Mouse (Mus musculus) midbrain, embryonic 14.5 days (tissue): ENCODE data around the gene Akap9. TPM values are rescaled to one million over a fixed set of nuclear protein-coding genes. Genes with fewer than 3 reads are reported as not detected.

Source experiments
- ATAC-seq: fragments of 200-750 bp; cut with Nextera tagmentation; 2 replicates; pipeline ENCODE4 v1.8.0; 2017; ENCODE audit warnings: moderate number of reproducible peaks, moderate library complexity; ENCODE audit not compliant: low FRiP score, low TSS enrichment
- DNase-seq: peaks from one replicate; pipeline ENCODE4 v3.0.0-alpha.2; 2015
- H3K27ac ChIP-seq: fragments of 300-500 bp; sonication (generic); replicated peaks from 2 replicates; pipeline ENCODE4 v1.5.1; 2014; ENCODE audit warnings: mild to moderate bottlenecking, low read depth, low read length, moderate library complexity
- H3K27me3 ChIP-seq: fragments of 300-500 bp; sonication (generic); 2 replicates; pipeline ENCODE4 v1.6.1; 2014; ENCODE audit warnings: low read length, control low read depth, mixed read lengths; ENCODE audit not compliant: control insufficient read depth, insufficient read depth
- H3K36me3 ChIP-seq: fragments of 300-500 bp; sonication (generic); 2 replicates; pipeline ENCODE4 v1.6.1; 2014; ENCODE audit warnings: low read length, control low read depth; ENCODE audit not compliant: control insufficient read depth, insufficient read depth
- H3K4me1 ChIP-seq: fragments of 300-500 bp; sonication (generic); 2 replicates; pipeline ENCODE4 v1.6.1; 2014; ENCODE audit warnings: mild to moderate bottlenecking, antibody characterized with exemption, low read length, control low read depth; ENCODE audit not compliant: control insufficient read depth, insufficient read depth
- H3K4me2 ChIP-seq: fragments of 300-500 bp; sonication (generic); 2 replicates; pipeline ENCODE4 v1.6.1; 2014; ENCODE audit warnings: mild to moderate bottlenecking, low read length, moderate library complexity
- H3K4me3 ChIP-seq: fragments of 300-500 bp; sonication (generic); replicated peaks from 2 replicates; pipeline ENCODE4 v1.5.1; 2014; ENCODE audit warnings: low read depth, low read length
- H3K9ac ChIP-seq: fragments of 300-500 bp; sonication (generic); replicated peaks from 2 replicates; pipeline ENCODE4 v1.6.1; 2014; ENCODE audit warnings: mild to moderate bottlenecking, low read length, moderate library complexity
- H3K9me3 ChIP-seq: fragments of 300-500 bp; sonication (generic); 2 replicates; pipeline ENCODE4 v1.6.1; 2016; ENCODE audit warnings: low read length, control low read depth, mixed read lengths; ENCODE audit not compliant: control insufficient read depth
- WGBS: fragments of 180-500 bp; shearing (Covaris S2); extraction: QIAGEN DNeasy Blood & Tissue Kit; methylation state at CpG from one replicate; pipeline ENCODE4 v1.1.7; 2014; 5-methylcytosine and 5-hydroxymethylcytosine counted together
- polyA plus RNA-seq: library from polyadenylated mRNA; unstranded; fragments of >200 nt; fragmentation: Nextera tagmentation; extraction: Ambion mirVana; gene quantifications from 2 replicates; pipeline ENCODE4 v1.2.1, GENCODE M21; 2014

Gene Akap9
- polyA plus RNA-seq, 1 experiment from 2014 or later, result 362 TPM

- WGBS, result 1% methylated on average over 12 of the region's 12 CpGs
- H3K27ac ChIP-seq, result peak overlapping the region; percentile 99
- H3K4me3 ChIP-seq, result peak overlapping the region; percentile 97
- ATAC-seq, result peak; percentile 59
- H3K9ac ChIP-seq, result peak overlapping the region; percentile 100
- DNase-seq, result peak; percentile 75
- H3K4me2 ChIP-seq, result peak overlapping the region; percentile 60
- no peaks in the 10 kb centered on the region for H3K9me3 ChIP-seq
- peaks cover 25% of the 10 kb centered on the region for H3K4me1 ChIP-seq
- H3K36me3 ChIP-seq, result no peaks in the 10 kb centered on the region
- H3K27me3 ChIP-seq, result no peaks in the 10 kb centered on the region
These were observed 814 bp downstream of the Akap9 start for GRCm38 (mm10) chr5:3928690-3929046.

DNA sequence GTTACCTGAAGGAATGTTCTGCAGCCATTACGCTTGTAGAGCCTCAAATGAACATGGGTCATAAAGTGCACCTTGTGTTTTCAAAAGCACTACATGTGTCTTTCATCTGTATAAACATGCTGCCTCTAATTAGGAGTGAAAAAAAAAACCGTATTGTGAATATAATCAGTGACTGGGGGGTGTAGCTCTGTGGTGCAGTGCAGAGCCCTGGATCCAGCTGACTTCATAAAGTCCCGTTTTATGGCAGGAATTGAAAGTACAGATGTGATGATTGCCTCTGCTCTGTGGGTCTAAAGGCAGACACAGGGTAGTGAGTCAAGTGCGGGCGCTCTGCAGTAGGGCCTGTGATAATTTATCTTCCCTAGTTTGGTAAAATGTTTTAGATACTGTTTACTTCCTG, 2.9 kb downstream of the Akap9 start:
- ATAC-seq (no peak), DNase-seq (peak; percentile 15)
- peaks cover 25% of the 10 kb centered on the region for H3K4me1 ChIP-seq
- H3K36me3 ChIP-seq, result no peaks in the 10 kb centered on the region
- no peak overlapping the region for H3K27ac ChIP-seq
- H3K27me3 ChIP-seq, result no peaks in the 10 kb centered on the region
- WGBS, result 73% methylated on average over 5 of the region's 5 CpGs
- peak overlapping the region; percentile 97 for H3K4me3 ChIP-seq
- no peaks in the 10 kb centered on the region for H3K9me3 ChIP-seq
- peak overlapping the region; percentile 60 for H3K4me2 ChIP-seq
- peak overlapping the region; percentile 100 for H3K9ac ChIP-seq

GRCm38 (mm10) chr5:3931636-3932035, 3.8 kb downstream of the Akap9 start:
- no peak for ATAC-seq
- H3K9me3 ChIP-seq, result no peaks in the 10 kb centered on the region
- H3K4me3 ChIP-seq, result no peak overlapping the region
- no peaks in the 10 kb centered on the region for H3K27me3 ChIP-seq
- WGBS, result 91% methylated on average over 3 of the region's 3 CpGs
- no peak overlapping the region for H3K9ac ChIP-seq
- H3K27ac ChIP-seq, result no peak overlapping the region
- H3K36me3 ChIP-seq, result no peaks in the 10 kb centered on the region
- H3K4me1 ChIP-seq, result peaks cover 23% of the 10 kb centered on the region
- H3K4me2 ChIP-seq, result peak overlapping the region; percentile 23
- no peak for DNase-seq

- no peak for DNase-seq
- Histone ChIP-seq H3K4me3 (no peak overlapping the region), H3K36me3 (0 out of 2 replicates have a peak, but pooled peaks cover 2% of the 10 kb centered on the region), H3K9ac (no peak overlapping the region), H3K27me3 (no peaks in the 10 kb centered on the region), H3K4me2 (no peak overlapping the region), H3K9me3 (no peaks in the 10 kb centered on the region), H3K4me1 (peaks cover 23% of the 10 kb centered on the region), H3K27ac (no peak overlapping the region)
- ATAC-seq, result no peak
- 92% methylated on average over 3 of the region's 3 CpGs for WGBS
These were observed 5.7 kb downstream of the Akap9 start for GRCm38 (mm10) chr5:3933551-3933950.

- no peaks in the 10 kb centered on the region for H3K27me3 ChIP-seq
- 95% methylated on average over 5 of the region's 5 CpGs for WGBS
These were observed 7.4 kb downstream of the Akap9 start for GRCm38 (mm10) chr5:3935266-3935665.

GRCm38 (mm10) chr5:3935778-3936554, 8.1 kb downstream of the Akap9 start:
- H3K36me3 ChIP-seq, result 0 out of 2 replicates have a peak, but pooled peaks cover 3% of the 10 kb centered on the region
- no peak overlapping the region for H3K4me3 ChIP-seq
- peaks cover 14% of the 10 kb centered on the region; the same call in 1 of the 2 replicates for H3K4me1 ChIP-seq
- ATAC-seq, result no peak
- H3K4me2 ChIP-seq, result no peak overlapping the region
- no peak overlapping the region for H3K27ac ChIP-seq
- no peak overlapping the region for H3K9ac ChIP-seq
- DNase-seq, result no peak
- WGBS, result 94% methylated on average over 8 of the region's 8 CpGs
- H3K27me3 ChIP-seq, result no peaks in the 10 kb centered on the region
- H3K9me3 ChIP-seq, result no peaks in the 10 kb centered on the region

More at GRCm38 (mm10) chr5:3935266-3935665, 7.4 kb downstream of the Akap9 start:
- no peak overlapping the region for H3K4me3 ChIP-seq
- no peak overlapping the region for H3K27ac ChIP-seq
- H3K4me2 ChIP-seq, result no peak overlapping the region
- ATAC-seq (no peak), DNase-seq (no peak)
- H3K36me3 ChIP-seq, result 0 out of 2 replicates have a peak, but pooled peaks cover 3% of the 10 kb centered on the region
- peaks cover 20% of the 10 kb centered on the region for H3K4me1 ChIP-seq
- H3K9me3 ChIP-seq, result no peaks in the 10 kb centered on the region
- H3K9ac ChIP-seq, result no peak overlapping the region

GRCm38 (mm10) chr5:3938905-3939304, 11.1 kb downstream of the Akap9 start:
- Histone ChIP-seq H3K27me3 (no peaks in the 10 kb centered on the region), H3K9me3 (no peaks in the 10 kb centered on the region), H3K4me1 (peaks cover 4% of the 10 kb centered on the region; the same call in 1 of the 2 replicates), H3K27ac (no peak overlapping the region), H3K4me3 (no peak overlapping the region), H3K4me2 (no peak overlapping the region), H3K9ac (no peak overlapping the region), H3K36me3 (0 out of 2 replicates have a peak, but pooled peaks cover 3% of the 10 kb centered on the region)
- ATAC-seq, result no peak
- DNase-seq, result no peak
- over 99% methylated on average over 3 of the region's 3 CpGs for WGBS

DNA sequence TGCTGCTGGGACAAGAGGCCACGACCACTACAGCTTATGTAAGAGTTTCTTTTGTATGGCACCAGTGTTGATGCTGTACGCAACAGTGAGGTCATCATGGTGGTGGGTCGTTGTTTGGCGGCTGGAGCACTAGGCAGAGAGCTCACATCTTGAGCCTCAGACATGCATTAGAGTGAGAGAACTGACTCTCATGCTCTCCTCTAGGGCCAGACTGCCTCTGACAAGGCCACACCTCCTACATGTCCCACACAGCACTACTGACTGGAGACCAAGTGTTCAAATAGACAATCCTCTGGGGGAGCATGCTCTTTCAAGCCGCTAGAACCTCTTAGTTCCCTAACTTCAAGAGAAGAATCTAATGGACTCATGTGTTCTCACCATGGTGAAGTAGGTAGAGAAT, 11.5 kb downstream of the Akap9 start:
- WGBS, result 95% methylated on average over 5 of the region's 5 CpGs
- no peak for DNase-seq
- H3K4me3 ChIP-seq, result no peak overlapping the region
- H3K4me2 ChIP-seq, result no peak overlapping the region
- no peak for ATAC-seq
- peaks cover 4% of the 10 kb centered on the region; the same call in 1 of the 2 replicates for H3K4me1 ChIP-seq
- H3K9me3 ChIP-seq, result no peaks in the 10 kb centered on the region
- no peak overlapping the region for H3K9ac ChIP-seq
- no peak overlapping the region for H3K27ac ChIP-seq
- 0 out of 2 replicates have a peak, but pooled peaks cover 3% of the 10 kb centered on the region for H3K36me3 ChIP-seq
- H3K27me3 ChIP-seq, result no peaks in the 10 kb centered on the region

- H3K36me3 ChIP-seq, result 0 out of 2 replicates have a peak, but pooled peaks cover 3% of the 10 kb centered on the region
- H3K4me2 ChIP-seq, result no peak overlapping the region
- ATAC-seq (no peak), DNase-seq (no peak)
- H3K9me3 ChIP-seq, result no peaks in the 10 kb centered on the region
- no peaks in the 10 kb centered on the region for H3K27me3 ChIP-seq
- 94% methylated on average over 2 of the region's 2 CpGs for WGBS
- H3K4me1 ChIP-seq, result peaks cover 4% of the 10 kb centered on the region; the same call in 1 of the 2 replicates
- no peak overlapping the region for H3K4me3 ChIP-seq
- H3K9ac ChIP-seq, result no peak overlapping the region
- no peak overlapping the region for H3K27ac ChIP-seq
These were observed 13.4 kb downstream of the Akap9 start for GRCm38 (mm10) chr5:3941240-3941639.
